Mouse (Mus musculus): ENCODE data around the gene Tubd1.

Tubd1 gene

GRCm38 (mm10) chr11:86583990-86584897 lies 39.5 kb downstream of the Tubd1 start:
- DNase-seq (ENCODE audit: low spot score) = no peak

GRCm38 (mm10) chr11:86584898-86585597 lies 40.3 kb downstream of the Tubd1 start:
- no peak for DNase-seq (ENCODE audit: low spot score)

- no peak for DNase-seq (ENCODE audit: low spot score)
Measured at GRCm38 (mm10) chr11:86585598-86585984, 40.8 kb downstream of the Tubd1 start.

- DNase-seq (ENCODE audit: low spot score) = no peak
Measured at GRCm38 (mm10) chr11:86586177-86586867, 41.5 kb downstream of the Tubd1 start.

GRCm38 (mm10) chr11:86586868-86587792 lies 42.3 kb downstream of the Tubd1 start:
- peak; percentile 86 for DNase-seq (ENCODE audit: low spot score)

- DNase-seq (ENCODE audit: low spot score) = no peak
Measured at GRCm38 (mm10) chr11:86587830-86588229, 43.0 kb downstream of the Tubd1 start.

GRCm38 (mm10) chr11:86588583-86589298 lies 44.0 kb downstream of the Tubd1 start:
- DNase-seq (ENCODE audit: low spot score) = no peak

- DNase-seq (ENCODE audit: low spot score) = no peak
Measured at GRCm38 (mm10) chr11:86590066-86590465, 45.3 kb downstream of the Tubd1 start.

GRCm38 (mm10) chr11:86590579-86590978 lies 45.8 kb downstream of the Tubd1 start:
- no peak for DNase-seq (ENCODE audit: low spot score)

- DNase-seq (ENCODE audit: low spot score) = no peak
Measured at GRCm38 (mm10) chr11:86591301-86591845, 46.6 kb downstream of the Tubd1 start.

- no peak for DNase-seq (ENCODE audit: low spot score)
Measured at GRCm38 (mm10) chr11:86591931-86592616, 47.3 kb downstream of the Tubd1 start.

GRCm38 (mm10) chr11:86592993-86593392 lies 48.2 kb downstream of the Tubd1 start:
- no peak for DNase-seq (ENCODE audit: low spot score)

- no peak for DNase-seq (ENCODE audit: low spot score)
Measured at GRCm38 (mm10) chr11:86593443-86593842, 48.7 kb downstream of the Tubd1 start.

GRCm38 (mm10) chr11:86594188-86594876 lies 49.5 kb downstream of the Tubd1 start:
- no peak for DNase-seq (ENCODE audit: low spot score)

GRCm38 (mm10) chr11:86595366-86595765 lies 50.6 kb downstream of the Tubd1 start:
- no peak for DNase-seq (ENCODE audit: low spot score)

- DNase-seq (ENCODE audit: low spot score) = peak; percentile 33
Measured at GRCm38 (mm10) chr11:86596187-86596960, 51.6 kb downstream of the Tubd1 start.

GRCm38 (mm10) chr11:86596976-86597375 lies 52.2 kb downstream of the Tubd1 start:
- DNase-seq (ENCODE audit: low spot score) = no peak

GRCm38 (mm10) chr11:86598154-86598553 lies 53.4 kb downstream of the Tubd1 start:
- no peak for DNase-seq (ENCODE audit: low spot score)
